Mouse (Mus musculus): ENCODE data around the gene Rfc1. TPM values are rescaled to one million over a fixed set of nuclear protein-coding genes. Genes with fewer than 3 reads are reported as not detected.
"Not testable (repeated sequence)": the region's sequence is repeated elsewhere in the genome, so short reads cannot be mapped to it uniquely, and the experiment has no call there.

The Rfc1 gene
- total RNA-seq, 2 experiments from 2014 or later = 33.2 to 38.2 TPM

DNA sequence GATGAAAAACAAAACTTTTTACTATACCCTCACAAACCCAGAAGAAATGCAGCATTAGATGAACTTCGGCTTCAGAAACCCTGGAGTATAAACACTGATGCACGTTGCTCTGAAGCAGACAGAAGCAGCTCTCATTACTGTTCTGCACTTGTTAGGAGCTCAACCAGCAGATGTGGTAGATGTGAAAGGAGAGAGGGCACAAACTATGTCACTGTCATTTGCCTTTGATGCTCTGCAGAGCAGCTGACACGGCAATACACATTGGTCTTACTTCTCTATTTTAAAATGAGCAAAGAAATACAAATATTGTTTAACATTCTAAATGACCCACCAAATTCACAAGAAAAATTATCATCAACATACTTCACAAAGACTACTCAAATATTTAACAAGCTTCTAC is 5.5 kb downstream of the Rfc1 start:
- Histone ChIP-seq H3K4me3 (no peak overlapping the region), H3K27ac (no peak overlapping the region)
- no peak for DNase-seq (ENCODE audit: low spot score in 2 of 2)
- no peak for TF ChIP-seq CTCF (conservative IDR thresholded peaks at IDR 0.05)

DNA sequence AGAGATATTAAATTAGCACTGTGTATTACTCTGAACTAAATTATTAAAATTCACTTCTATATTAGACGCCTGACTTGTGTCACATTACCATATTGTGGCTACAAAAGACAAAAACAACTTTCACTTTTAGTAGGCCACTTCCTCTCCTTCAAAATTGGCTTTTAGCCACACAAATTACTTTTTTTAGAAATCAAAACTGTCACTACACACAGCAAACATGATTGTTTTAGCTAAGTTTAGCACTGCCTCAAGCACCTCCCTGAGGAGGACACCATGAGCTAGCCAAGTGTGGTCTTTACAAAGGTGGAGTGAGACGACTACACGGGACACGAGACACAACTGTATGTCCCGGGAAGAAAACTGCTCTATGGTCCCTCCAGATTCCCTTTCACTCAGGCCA is 9.3 kb downstream of the Rfc1 start:
- Histone ChIP-seq H3K27ac (peak overlapping the region; percentile 21; the same call in 1 of the 2 replicates), H3K4me3 (peak overlapping the region; percentile 5; the same call in 1 of the 2 replicates)
- no peak for TF ChIP-seq CTCF (conservative IDR thresholded peaks at IDR 0.05)
- DNase-seq (ENCODE audit: low spot score in 2 of 2) = no peak

DNA sequence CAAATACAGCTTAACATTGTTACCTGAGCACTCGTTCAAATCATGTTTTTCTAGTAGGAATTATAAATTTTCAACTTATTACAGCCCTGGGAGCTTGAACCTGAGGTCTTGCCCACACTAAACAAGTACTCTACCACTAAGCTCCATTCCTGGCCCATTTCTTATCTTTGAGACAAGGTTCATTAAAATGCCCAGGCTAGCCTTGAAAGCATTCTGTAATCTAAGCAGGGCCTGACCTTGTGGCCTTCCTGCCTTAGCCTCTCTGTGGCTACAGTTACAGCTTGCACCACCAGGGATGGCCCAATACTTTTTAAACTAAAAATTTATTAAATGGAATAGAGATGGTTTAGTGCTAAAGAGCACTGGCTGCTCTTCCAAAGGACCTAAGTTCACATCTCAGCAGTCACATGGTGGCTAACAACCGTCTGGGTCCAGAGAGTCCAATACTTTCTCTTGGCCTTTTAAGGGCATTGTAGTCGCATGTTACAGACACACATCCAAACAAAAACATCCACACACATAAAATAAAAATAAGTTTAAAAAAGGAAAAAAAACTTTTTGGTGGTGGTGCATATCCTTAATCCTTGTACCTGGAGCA is 10.6 kb downstream of the Rfc1 start:
- Histone ChIP-seq H3K27ac (no peak overlapping the region), H3K4me3 (no peak overlapping the region)
- TF ChIP-seq CTCF (conservative IDR thresholded peaks at IDR 0.05) = no peak
- no peak for DNase-seq (ENCODE audit: low spot score in 2 of 2)

DNA sequence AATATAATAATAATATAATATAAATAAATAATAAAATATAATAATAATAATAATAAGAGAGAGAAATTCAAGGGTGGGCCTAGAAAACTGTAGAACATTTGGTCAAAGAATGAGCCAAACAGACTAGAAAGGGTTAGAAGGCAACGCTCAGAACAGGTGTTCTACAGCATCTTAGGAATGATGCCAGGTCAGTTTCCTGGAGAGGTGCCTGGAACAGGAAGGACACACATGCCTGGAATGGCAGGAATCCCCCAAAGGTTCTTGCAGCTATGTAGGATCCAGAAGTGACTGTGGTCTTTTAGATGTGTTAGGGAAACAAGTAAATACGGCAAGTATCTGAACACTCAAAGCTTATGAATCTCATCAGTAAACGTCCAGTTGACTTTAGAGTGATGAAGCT is 11.2 kb downstream of the Rfc1 start:
- TF ChIP-seq CTCF (conservative IDR thresholded peaks at IDR 0.05) = no peak

DNA sequence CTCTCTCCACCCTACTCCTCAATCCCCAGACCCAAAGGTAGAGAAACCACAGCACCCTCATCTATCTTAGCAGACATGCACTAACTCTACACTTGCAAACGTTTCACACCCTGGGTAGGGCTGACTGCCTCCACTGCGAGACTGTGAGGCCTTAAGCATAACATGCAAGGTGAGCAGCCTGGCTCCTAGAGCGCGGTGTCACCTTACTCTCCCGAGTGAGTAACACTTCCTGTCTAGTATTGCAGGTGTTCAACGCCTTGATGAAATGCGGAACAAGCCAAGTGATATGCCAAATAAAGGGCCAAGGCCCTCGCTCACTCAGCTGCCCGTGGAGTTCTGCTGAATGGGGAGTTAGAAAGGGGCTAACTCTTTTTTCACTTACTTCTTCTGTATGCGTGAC is 13.3 kb downstream of the Rfc1 start:
- TF ChIP-seq CTCF (conservative IDR thresholded peaks at IDR 0.05) = no peak
- no peak overlapping the region for H3K4me3 ChIP-seq

More for the DNA sequence above, 11.2 kb downstream of the Rfc1 start:
- no peak overlapping the region for H3K4me3 ChIP-seq
- H3K27ac ChIP-seq = no peak overlapping the region
- no peak for DNase-seq (ENCODE audit: low spot score in 2 of 2)

DNA sequence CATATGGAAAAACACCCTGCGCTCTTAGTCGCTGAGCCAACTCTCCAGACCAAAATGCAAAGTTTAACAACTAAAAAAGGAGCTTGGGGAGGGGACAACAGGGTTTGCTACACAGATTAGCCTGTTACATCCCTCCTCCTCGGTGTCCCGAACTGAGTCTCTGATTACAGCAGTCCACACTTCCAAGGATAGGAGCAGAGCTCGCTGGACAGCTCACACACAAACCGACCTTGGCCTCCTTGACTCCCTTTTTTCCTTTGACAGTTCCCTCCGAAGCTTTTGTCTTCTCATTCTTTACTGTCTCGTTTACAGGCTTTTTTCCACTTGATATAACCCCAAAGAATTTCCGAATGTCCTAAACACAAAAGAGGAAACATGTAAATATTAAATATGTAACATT is 16.3 kb downstream of the Rfc1 start:
- DNase-seq (ENCODE audit: low spot score in 2 of 2) = no peak
- Histone ChIP-seq H3K27ac (no peak overlapping the region), H3K4me3 (no peak overlapping the region)
- no peak for TF ChIP-seq CTCF (conservative IDR thresholded peaks at IDR 0.05)

More for the DNA sequence above, 13.3 kb downstream of the Rfc1 start:
- DNase-seq (ENCODE audit: low spot score in 2 of 2) = no peak
- H3K27ac ChIP-seq = no peak overlapping the region

DNA sequence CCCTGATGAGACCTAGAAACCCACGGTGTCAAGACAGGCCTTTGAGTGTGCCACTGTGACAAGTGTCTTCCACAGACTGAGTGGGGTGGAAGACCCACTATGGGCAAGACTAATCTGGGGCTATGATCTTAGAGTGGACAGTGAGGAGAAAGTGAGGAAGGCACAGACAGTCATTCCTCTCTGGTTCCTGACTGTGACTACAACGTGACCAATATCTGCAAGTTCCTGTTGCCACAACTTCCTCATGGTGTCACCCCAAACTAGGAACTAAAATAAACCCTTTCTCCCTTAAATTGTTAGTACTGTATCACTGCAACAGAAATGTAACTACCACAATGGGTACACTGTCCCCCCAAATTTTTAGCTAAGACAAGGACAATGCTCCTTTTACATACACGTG is 26.6 kb downstream of the Rfc1 start:
- Histone ChIP-seq H3K27ac (no peak overlapping the region), H3K4me3 (no peak overlapping the region)
- TF ChIP-seq CTCF (conservative IDR thresholded peaks at IDR 0.05) = no peak
- DNase-seq (ENCODE audit: low spot score in 2 of 2) = no peak

DNA sequence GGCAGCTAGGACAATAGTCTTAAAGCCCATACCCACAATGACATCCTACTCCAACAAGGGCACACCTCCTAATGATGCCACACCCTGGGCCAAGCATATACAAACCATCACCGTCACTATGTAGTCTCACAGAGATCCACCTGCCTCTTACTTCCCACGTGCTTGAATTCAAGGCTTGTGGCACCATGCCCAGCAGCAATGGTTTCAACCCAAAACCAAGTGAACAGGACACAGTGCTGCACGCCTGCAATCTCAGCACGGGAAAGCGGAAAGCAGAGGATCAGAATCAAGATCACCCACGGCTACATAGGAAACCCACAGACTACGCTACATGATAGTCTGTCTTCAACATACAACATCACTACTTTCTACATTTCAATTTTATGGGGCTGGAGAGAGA is 27.3 kb downstream of the Rfc1 start:
- no peak overlapping the region for H3K27ac ChIP-seq
- TF ChIP-seq CTCF (conservative IDR thresholded peaks at IDR 0.05) = no peak
- H3K4me3 ChIP-seq = no peak overlapping the region
- no peak for DNase-seq (ENCODE audit: low spot score in 2 of 2)

DNA sequence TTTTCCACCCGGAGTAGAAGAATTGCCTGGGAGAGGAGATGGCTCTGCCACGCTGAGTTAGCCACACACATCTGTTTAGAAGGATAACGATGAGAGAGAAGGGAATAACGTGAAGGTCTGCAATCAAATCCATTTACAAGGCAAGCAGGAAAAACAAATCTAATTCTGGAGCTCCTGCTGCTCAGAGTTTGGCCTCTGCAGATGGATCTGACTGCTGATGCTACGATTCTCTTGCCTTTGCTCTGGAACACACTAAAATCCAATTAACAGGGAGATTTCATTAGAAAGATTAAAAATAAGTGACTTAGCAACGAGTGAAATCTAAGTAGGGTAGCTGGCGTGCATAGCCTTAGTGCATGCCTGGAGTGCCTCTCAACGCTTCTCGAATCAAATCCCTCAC is 30.0 kb downstream of the Rfc1 start:
- H3K27ac ChIP-seq = peak overlapping the region; percentile 82
- no peak for DNase-seq (ENCODE audit: low spot score in 2 of 2)

DNA sequence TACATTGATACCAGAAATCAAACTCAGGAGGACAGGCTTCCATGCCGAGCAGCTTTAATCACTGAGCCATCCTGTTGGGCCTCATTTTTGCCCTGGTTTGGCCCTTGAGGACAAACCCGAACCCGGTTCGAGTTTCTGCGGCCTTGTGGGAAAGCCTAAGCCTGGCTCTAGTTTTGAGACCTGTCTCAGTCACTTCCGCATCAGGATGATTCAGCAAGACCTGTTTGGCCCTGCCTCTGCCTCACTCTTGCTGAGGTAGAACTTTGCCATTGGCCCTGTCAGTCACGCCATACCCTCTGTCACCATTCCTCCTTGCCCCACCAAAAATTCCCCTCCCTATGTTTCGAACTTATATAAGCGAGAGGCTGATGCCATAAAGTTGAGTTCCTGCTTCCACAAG is 35.3 kb downstream of the Rfc1 start:
- no peak for TF ChIP-seq CTCF (conservative IDR thresholded peaks at IDR 0.05)
- H3K27ac ChIP-seq = no peak overlapping the region
- H3K4me3 ChIP-seq = no peak overlapping the region
- DNase-seq (ENCODE audit: low spot score in 2 of 2) = no peak

More for the DNA sequence above, 30.0 kb downstream of the Rfc1 start:
- no peak for TF ChIP-seq CTCF (conservative IDR thresholded peaks at IDR 0.05)
- H3K4me3 ChIP-seq = peak overlapping the region; percentile 15; the same call in 1 of the 2 replicates

DNA sequence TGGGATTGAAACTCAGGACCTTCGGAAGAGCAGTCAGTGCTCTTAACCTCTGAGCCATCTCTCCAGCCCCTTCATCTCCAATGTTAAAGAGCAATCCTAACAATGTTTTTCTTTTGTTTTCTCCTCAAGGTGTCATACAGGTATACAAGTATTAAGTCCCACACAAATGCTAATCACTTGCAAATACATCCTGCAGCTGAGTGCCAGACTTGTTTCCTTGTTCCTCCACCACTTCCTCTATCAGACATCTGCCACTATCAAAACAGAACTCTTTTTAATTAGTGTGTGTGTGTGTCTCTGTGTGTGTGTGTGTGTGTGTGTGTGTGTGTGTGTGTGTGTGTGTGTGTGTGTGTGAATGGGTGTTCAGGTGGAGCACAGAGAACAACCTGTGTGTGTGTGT is 35.8 kb downstream of the Rfc1 start:
- not testable (repeated sequence) for H3K27ac ChIP-seq; DNase-seq (ENCODE audit: low spot score in 2 of 2); H3K4me3 ChIP-seq

DNA sequence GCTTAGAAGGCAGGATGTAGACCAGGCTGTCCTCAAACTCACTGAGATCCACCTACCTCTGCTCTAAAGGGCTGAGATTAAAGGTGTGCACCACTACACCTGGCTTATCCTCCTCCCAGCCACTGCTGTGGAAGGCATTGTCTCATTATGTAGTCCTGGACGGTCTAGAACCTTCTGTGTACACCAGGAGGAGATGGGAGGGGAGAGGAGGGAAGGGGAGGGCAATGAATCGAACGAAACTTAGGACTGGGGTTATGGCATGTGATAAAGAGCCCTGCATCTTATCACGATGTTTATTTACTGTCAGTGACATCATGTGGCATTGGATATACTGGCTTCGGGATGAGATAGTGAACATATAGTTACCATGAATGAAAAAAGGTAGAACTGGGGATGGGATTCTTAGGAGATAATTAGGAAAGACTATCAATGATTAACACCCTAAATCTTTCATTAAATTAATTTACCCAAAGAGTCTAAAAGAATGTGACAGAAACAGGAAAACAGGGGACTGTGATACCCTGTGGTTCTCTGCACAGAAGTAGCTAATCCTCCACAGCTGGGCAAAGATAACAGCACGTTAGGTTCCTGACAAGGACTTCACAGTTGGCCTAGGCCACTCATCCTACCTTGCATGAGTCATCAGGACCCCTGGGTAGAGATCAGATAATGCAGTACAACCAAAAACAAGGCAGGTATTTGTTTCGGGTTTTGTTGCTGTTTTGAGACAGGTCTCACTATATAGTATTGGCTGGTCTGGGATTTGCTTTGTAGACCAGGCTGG is 37.1 kb downstream of the Rfc1 start:
- no peak for TF ChIP-seq CTCF (conservative IDR thresholded peaks at IDR 0.05)
- no peak for DNase-seq (ENCODE audit: low spot score in 2 of 2)
- H3K4me3 ChIP-seq = no peak overlapping the region

DNA sequence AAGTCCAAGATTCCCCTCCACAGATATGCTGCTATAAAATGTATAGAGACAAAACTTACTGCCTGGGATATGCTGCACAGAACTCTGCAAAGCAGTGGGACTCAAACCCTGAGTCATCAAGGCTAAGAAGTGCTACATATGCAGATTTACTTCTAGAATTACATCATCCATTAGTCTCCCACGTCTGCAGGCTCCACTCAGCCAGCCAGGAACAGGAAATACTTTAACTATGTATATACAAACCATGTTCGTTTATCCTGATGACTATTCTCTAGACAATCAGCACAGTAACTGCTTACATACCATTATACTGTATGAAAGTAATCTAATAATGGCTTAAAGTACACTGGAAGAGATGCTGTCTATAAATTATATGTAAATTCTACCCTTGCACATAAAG is 41.2 kb downstream of the Rfc1 start:
- no peak for TF ChIP-seq CTCF (conservative IDR thresholded peaks at IDR 0.05)
- no peak for DNase-seq (ENCODE audit: low spot score in 2 of 2)
- Histone ChIP-seq H3K4me3 (no peak overlapping the region), H3K27ac (no peak overlapping the region)

More for the DNA sequence above, 37.1 kb downstream of the Rfc1 start:
- H3K27ac ChIP-seq = no peak overlapping the region

DNA sequence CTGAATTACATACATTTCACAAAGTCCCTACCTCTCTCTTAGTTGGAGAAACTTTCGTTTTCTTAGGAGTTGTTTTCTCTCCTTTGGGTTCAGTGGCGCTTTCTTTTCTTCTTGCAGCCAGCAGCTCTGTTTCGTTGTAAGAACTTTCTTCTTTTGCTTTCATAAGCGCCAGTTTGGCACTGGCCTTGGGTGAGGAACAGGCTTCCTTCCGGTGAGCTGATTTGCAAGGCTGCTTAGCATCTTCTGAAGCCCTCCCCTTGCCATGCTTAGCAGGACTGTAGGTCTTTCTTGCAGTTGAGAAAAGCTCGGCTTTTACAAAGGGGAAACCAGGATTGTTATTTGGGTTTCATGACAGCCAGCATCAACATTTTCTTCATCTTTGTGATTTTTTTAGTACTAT is 41.8 kb downstream of the Rfc1 start:
- no peak overlapping the region for H3K27ac ChIP-seq
- no peak for DNase-seq (ENCODE audit: low spot score in 2 of 2)
- TF ChIP-seq CTCF (conservative IDR thresholded peaks at IDR 0.05) = no peak
- no peak overlapping the region; the same call in 1 of the 2 replicates for H3K4me3 ChIP-seq

DNA sequence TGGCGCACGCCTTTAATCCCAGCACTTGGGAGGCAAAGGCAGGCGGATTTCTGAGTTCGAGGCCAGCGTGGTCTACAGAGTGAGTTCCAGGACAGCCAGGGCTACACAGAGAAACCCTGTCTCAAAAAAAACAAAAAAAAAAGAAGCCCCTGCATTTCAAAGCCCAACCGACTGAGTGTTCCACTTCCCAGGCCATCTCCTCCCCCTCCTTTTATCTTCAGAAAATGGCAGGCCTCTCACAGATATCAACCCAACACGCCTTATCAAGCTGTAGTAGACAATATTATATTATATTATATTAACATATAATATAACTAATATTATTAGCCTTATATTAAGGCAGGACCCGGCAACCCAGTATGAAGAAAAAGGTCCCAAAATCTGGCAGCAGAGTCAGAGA is 46.5 kb downstream of the Rfc1 start:
- not testable (repeated sequence) for H3K4me3 ChIP-seq; DNase-seq (ENCODE audit: low spot score in 2 of 2); H3K27ac ChIP-seq

Measured in layer of hippocampus, adult 2 months (tissue).